Mouse (Mus musculus): ENCODE measurements at regions not wholly inside any gene's neighbourhood (a gene's known extent, or its start where the extent isn't known, plus 50 kb on each side); places are given as distances from the start of the nearest gene placed in this dataset.
"Not testable (repeated sequence)": the region's sequence is repeated elsewhere in the genome, so short reads cannot be mapped to it uniquely, and the experiment has no call there.

- no peak for DNase-seq (ENCODE audit: low spot score in 2 of 2)
- intact Hi-C loops (cut with DNase I) = no loop called here
Measured at GRCm38 (mm10) chr11:26722292-26722691, 128.5 kb upstream of the Vrk2 start.

- no peak for DNase-seq (ENCODE audit: low spot score in 2 of 2)
- intact Hi-C loops (cut with DNase I) = no loop called here
Measured at GRCm38 (mm10) chr11:26721173-26721572, 127.4 kb upstream of the Vrk2 start.

- intact Hi-C loops (cut with DNase I); DNase-seq (ENCODE audit: low spot score in 2 of 2): not testable (repeated sequence)
Measured at GRCm38 (mm10) chr11:26711237-26711636, 117.4 kb upstream of the Vrk2 start.

GRCm38 (mm10) chr11:26708636-26709035 is 114.8 kb upstream of the Vrk2 start:
- intact Hi-C loops (cut with DNase I) = no loop called here

GRCm38 (mm10) chr11:26683850-26684249 is 90.1 kb upstream of the Vrk2 start:
- DNase-seq (ENCODE audit: low spot score in 2 of 2) = no peak
- intact Hi-C loops (cut with DNase I) = no loop called here

More at GRCm38 (mm10) chr11:26708636-26709035, 114.8 kb upstream of the Vrk2 start:
- no peak for DNase-seq (ENCODE audit: low spot score in 2 of 2)

- intact Hi-C loops (cut with DNase I) = no loop called here
Measured at GRCm38 (mm10) chr11:26667251-26667650, 73.5 kb upstream of the Vrk2 start.

GRCm38 (mm10) chr11:26660878-26661277 is 67.1 kb upstream of the Vrk2 start:
- intact Hi-C loops (cut with DNase I) = no loop called here
- DNase-seq (ENCODE audit: low spot score in 2 of 2) = no peak

More at GRCm38 (mm10) chr11:26667251-26667650, 73.5 kb upstream of the Vrk2 start:
- no peak for DNase-seq (ENCODE audit: low spot score in 2 of 2)

- intact Hi-C loops (cut with DNase I); DNase-seq (ENCODE audit: low spot score in 2 of 2): not testable (repeated sequence)
Measured at GRCm38 (mm10) chr11:26649165-26649564, 55.4 kb upstream of the Vrk2 start.
